Mouse (Mus musculus) heart, postnatal 0 days (tissue): ENCODE measurements around the gene Ier2. TPM values are rescaled to one million over a fixed set of nuclear protein-coding genes. Genes with fewer than 3 reads are reported as not detected.

Source experiments
- ATAC-seq: fragments of 200-750 bp; cut with Nextera tagmentation; 2 replicates; pipeline ENCODE4 v1.8.0; 2017; ENCODE audit warnings: low read depth, moderate number of reproducible peaks, moderate library complexity; ENCODE audit not compliant: insufficient read depth
- DNase-seq: peaks from one replicate; pipeline ENCODE4 v3.0.0-alpha.2; 2016; ENCODE audit warnings: low spot score
- H3K27ac ChIP-seq: fragments of 300-500 bp; sonication (generic); 2 replicates; pipeline ENCODE4 v1.5.1; 2014; ENCODE audit warnings: low read depth, mild to moderate bottlenecking
- H3K27me3 ChIP-seq: fragments of 300-500 bp; sonication (generic); 2 replicates; pipeline ENCODE4 v1.6.1; 2014; ENCODE audit warnings: low read length, mixed read lengths; ENCODE audit not compliant: control insufficient read depth, insufficient read depth
- H3K36me3 ChIP-seq: fragments of 300-500 bp; sonication (generic); replicated peaks from 2 replicates; pipeline ENCODE4 v1.6.1; 2014; ENCODE audit warnings: low read length, mixed read lengths; ENCODE audit not compliant: control insufficient read depth, insufficient read depth
- H3K4me1 ChIP-seq: fragments of 300-500 bp; sonication (generic); 2 replicates; pipeline ENCODE4 v1.6.1; 2014; ENCODE audit warnings: antibody characterized with exemption; ENCODE audit not compliant: control insufficient read depth, insufficient read depth
- H3K4me2 ChIP-seq: fragments of 300-500 bp; sonication (generic); 2 replicates; pipeline ENCODE4 v1.6.1; 2014; ENCODE audit warnings: low read depth, mild to moderate bottlenecking, low read length, moderate library complexity
- H3K4me3 ChIP-seq: fragments of 300-500 bp; sonication (generic); 2 replicates; pipeline ENCODE4 v1.5.1; 2014; ENCODE audit warnings: low read depth, low read length
- H3K9ac ChIP-seq: fragments of 300-500 bp; sonication (generic); replicated peaks from 2 replicates; pipeline ENCODE4 v1.6.1; 2014; ENCODE audit warnings: low read depth, low read length, mixed read lengths
- H3K9me3 ChIP-seq: fragments of 300-500 bp; sonication (generic); replicated peaks from 2 replicates; pipeline ENCODE4 v1.6.1; 2016; ENCODE audit warnings: low read length; ENCODE audit not compliant: control insufficient read depth
- CTCF ChIP-seq: IDR thresholded peaks from 2 replicates; pipeline ENCODE4 v1.5.1; 2016; ENCODE audit warnings: antibody characterized with exemption, control low read depth, low read depth
- EP300 ChIP-seq: IDR thresholded peaks from 2 replicates; pipeline ENCODE4 v1.6.1; 2016; ENCODE audit warnings: antibody characterized with exemption, low read depth
- WGBS: fragments of 180-500 bp; shearing (Covaris S2); extraction: QIAGEN DNeasy Blood & Tissue Kit; methylation state at CpG from one replicate; pipeline ENCODE4 v1.1.7; 2014; 5-methylcytosine and 5-hydroxymethylcytosine counted together
- polyA plus RNA-seq: library from polyadenylated mRNA; unstranded; fragments of >200 nt; fragmentation: Nextera tagmentation; extraction: Ambion mirVana; gene quantifications from 2 replicates; pipeline ENCODE4 v1.2.1, GENCODE M21; 2015
- total RNA-seq: library from RNA; depleted of rRNA; stranded (reverse); fragments of >200 nt; gene quantifications from 2 replicates; pipeline ENCODE4 v1.2.3, GENCODE M21; 2014; ENCODE audit warnings: low replicate concordance

The Ier2 gene
- total and polyA plus RNA-seq, 2 experiments from 2014 or later: 23.2 to 33.3 TPM

DNA sequence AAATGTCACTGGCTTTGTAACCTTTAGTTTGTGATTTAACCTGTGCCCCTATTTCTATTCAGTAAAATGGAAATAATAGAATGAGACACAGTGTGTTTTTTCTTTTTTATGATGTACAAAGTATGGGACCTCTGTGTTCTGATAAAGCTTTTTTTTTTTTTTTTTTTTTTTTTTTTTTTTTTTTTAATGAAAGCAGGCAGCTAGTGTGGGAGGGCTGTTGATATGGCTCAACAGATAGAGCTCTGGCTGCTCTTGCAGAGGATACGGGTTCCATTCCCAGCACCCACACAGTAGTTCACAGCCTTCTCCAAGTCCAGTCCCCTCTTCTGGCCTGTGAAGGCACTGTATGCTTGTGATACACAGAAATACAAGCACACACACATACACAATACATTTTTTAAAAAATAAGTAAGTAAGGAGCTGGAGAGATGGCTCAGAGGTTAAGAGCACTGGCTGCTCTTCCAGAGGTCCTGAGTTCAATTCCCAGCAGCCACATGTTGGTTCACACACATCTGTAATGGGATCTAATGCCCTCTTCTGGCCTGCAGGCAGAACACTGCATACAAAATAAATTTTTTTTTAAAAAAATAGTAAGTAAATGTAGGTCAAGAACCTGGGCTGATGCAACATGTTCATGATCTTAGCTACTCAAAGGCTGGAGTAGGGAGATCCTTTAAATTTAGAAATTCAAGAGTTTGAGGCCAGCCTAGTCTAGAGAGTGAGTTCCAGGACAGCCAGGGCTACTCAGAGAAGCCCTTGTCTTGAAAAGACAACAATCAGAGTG is 20.9 kb downstream of the Ier2 start:
- H3K27ac ChIP-seq: no peak overlapping the region
- no peak for DNase-seq

DNA sequence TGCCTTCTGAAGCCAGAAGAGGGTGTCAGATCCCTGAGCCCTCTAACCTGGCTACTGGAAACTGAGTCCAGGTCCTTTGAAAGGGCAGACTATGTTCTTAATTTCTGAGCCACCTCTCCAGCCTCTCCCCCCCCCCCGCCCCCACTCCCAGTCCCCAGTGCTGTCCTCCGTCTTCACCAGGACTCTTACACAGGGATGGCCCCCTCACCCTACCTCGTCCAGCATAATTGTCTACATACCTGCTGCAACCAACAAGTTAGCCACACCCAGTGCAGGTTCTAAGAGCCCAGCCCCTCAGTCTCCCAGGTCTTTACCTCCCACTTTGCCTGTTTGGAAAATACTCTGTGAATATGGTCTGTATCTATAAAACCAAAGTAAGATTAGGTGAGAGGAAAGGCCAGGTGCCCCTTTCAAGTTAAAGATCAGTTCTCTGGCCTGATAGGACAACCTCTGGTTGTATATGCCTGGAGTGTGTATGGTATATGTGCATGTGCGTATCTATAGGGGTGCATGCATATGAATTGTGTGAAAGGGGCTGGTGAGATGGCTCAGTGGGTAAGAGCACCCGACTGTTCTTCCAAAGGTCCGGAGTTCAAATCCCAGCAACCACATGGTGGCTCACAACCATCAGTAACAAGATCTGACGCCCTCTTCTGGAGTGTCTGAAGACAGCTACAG is 21.9 kb downstream of the Ier2 start:
- no peak for TF ChIP-seq CTCF
- TF ChIP-seq EP300: no peak
- 76% methylated on average over 7 of the region's 7 CpGs for WGBS

More for the DNA sequence above, 20.9 kb downstream of the Ier2 start:
- WGBS: 53% methylated on average over 1 of the region's 1 CpGs
- H3K9me3 ChIP-seq: no peaks in the 10 kb centered on the region
- ATAC-seq: no peak
- no peak overlapping the region for H3K4me2 ChIP-seq
- no peak overlapping the region for H3K4me3 ChIP-seq
- H3K4me1 ChIP-seq: no peaks in the 10 kb centered on the region
- H3K27me3 ChIP-seq: no peaks in the 10 kb centered on the region
- no peaks in the 10 kb centered on the region for H3K36me3 ChIP-seq
- TF ChIP-seq EP300 (no peak), CTCF (no peak)
- no peak overlapping the region for H3K9ac ChIP-seq

DNA sequence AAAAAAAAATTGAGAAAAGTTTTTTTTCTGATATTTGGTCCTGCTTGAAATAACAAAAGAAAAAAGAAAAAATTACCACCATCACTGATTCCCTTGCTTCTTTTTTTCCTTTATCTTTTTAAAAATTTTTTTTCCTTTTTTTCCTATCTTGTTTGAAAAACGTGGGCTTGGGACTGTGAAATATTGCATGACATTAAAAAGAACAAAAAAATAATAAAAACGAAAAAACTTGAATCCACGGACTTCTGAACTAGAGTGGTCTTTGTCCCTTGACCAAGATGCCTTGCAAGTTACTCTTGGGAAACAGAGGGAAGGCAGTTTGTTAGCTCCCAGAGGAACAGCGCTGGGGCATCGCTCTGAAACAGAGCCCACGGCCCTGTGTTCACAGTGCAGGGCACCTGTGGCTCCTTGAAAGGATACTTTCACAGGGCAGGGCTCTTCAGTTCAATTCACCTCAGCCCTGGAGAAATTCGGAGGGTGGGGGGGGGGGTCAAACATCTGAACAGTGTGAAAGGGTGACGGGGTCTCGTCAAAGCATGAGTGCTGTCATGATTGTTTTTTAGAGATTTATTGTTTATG is 22.6 kb downstream of the Ier2 start:
- Histone ChIP-seq H3K4me2 (peak overlapping the region; percentile 69), H3K36me3 (no peaks in the 10 kb centered on the region), H3K4me3 (peak overlapping the region; percentile 73), H3K9me3 (no peaks in the 10 kb centered on the region), H3K4me1 (no peaks in the 10 kb centered on the region), H3K9ac (peak overlapping the region; percentile 41), H3K27ac (no peak overlapping the region), H3K27me3 (no peaks in the 10 kb centered on the region)
- DNase-seq (no peak), ATAC-seq (no peak)
- TF ChIP-seq CTCF: no peak
- no peak for TF ChIP-seq EP300
- WGBS: 32% methylated on average over 9 of the region's 9 CpGs

More for the DNA sequence above, 21.9 kb downstream of the Ier2 start:
- DNase-seq: no peak
- H3K9ac ChIP-seq: no peak overlapping the region
- H3K4me2 ChIP-seq: no peak overlapping the region; the same call in 1 of the 2 replicates
- H3K9me3 ChIP-seq: no peaks in the 10 kb centered on the region
- no peaks in the 10 kb centered on the region for H3K4me1 ChIP-seq
- ATAC-seq: no peak
- H3K27ac ChIP-seq: no peak overlapping the region
- no peak overlapping the region for H3K4me3 ChIP-seq
- no peaks in the 10 kb centered on the region for H3K36me3 ChIP-seq
- H3K27me3 ChIP-seq: no peaks in the 10 kb centered on the region

DNA sequence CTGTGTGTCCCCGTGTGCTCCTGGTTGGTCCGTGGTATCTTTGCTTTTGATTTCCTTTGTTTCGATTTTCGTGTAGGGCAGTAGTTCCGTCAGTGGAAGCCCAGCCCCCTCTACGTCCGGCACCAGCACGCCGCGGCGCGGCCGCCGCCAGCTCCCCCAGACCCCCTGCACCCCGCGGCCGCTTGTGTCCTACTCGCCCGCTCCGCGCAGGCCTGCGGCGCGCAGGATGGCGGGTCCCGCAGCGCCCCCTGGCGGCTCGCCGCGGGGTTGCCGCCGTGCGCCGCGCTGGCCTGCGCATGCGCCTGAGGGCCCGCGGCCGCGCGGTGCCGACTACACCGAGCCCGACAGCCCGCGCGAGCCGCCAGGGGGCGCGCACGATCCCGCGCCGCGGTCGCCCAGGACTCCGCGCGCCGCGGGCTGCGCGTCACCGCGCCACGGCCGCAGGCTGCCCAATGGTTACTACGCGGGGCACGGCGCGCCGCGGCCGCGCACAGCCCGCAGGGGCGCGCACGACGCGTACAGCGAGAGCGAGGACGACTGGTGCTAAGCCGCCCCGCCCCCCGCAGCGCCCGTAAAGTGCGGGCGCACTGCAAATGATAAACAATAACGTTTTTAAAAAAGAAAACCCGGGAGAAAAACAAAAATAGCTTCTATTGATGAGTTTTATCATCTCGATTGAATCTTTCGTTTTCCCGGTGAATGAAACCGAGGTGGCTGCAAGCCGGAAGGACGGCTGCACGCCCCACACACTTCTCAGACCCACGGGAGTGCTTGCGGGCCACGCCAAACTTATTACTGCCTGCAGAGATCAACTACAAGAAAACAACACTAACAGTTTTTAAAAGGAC is 23.3 kb downstream of the Ier2 start:
- TF ChIP-seq CTCF (peak; percentile 40), EP300 (0 out of 2 replicates have a peak, but pooled peaks have one; percentile 19)
- DNase-seq (peak; percentile 87), ATAC-seq (peak; percentile 94)
- Histone ChIP-seq H3K4me2 (peak overlapping the region; percentile 81), H3K9ac (peak overlapping the region; percentile 56), H3K4me3 (peak overlapping the region; percentile 73), H3K4me1 (no peaks in the 10 kb centered on the region), H3K27ac (peak overlapping the region; percentile 73), H3K27me3 (no peaks in the 10 kb centered on the region), H3K9me3 (no peaks in the 10 kb centered on the region), H3K36me3 (no peaks in the 10 kb centered on the region)
- whole genome bisulfite sequencing: under 1% methylated on average over 104 of the region's 106 CpGs

DNA sequence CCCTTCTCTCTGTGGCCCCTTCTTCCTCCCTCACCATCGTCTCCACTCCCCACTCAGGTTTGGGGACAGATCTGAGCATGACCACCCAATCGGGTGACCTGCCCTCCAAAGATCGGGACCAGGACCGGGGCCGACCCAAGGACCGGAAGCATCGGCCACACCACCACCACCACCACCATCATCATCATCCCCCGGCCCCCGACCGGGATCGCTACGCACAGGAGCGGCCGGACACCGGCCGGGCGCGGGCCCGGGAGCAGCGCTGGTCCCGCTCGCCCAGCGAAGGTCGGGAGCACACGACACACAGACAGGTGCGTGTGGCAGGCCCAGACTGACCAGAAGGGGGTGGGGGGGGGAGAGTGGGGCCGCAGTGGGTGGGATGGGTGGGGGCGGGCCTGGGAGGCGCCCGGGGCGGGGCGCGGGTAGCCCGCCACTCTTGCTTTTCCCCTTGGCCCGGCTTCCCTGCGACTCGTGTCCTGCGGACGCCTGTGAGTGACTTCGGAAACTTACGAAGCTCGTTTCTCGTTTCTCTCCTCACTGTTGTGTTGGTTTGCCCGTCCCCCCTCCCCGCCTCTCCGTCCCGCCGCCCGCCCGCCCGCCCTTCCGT is 24.0 kb downstream of the Ier2 start:
- ATAC-seq: peak; percentile 9
- Histone ChIP-seq H3K4me1 (no peaks in the 10 kb centered on the region), H3K9ac (peak overlapping the region; percentile 56), H3K9me3 (no peaks in the 10 kb centered on the region), H3K36me3 (no peaks in the 10 kb centered on the region), H3K27me3 (no peaks in the 10 kb centered on the region), H3K4me2 (peak overlapping the region; percentile 81), H3K4me3 (peak overlapping the region; percentile 73), H3K27ac (peak overlapping the region; percentile 73)
- no peak for DNase-seq
- TF ChIP-seq CTCF (no peak), EP300 (no peak)
- WGBS: 2% methylated on average over 33 of the region's 52 CpGs
